Mouse (Mus musculus): Measurements from ENCODE around the gene Cd59a. TPM values are rescaled to one million over a fixed set of nuclear protein-coding genes. Genes with fewer than 3 reads are reported as not detected.
"Not testable (repeated sequence)": the region's sequence is repeated elsewhere in the genome, so short reads cannot be mapped to it uniquely, and the experiment has no call there.

The Cd59a gene
- polyA plus RNA-seq, 1 experiment from 2014 or later: 89.4 TPM

DNA sequence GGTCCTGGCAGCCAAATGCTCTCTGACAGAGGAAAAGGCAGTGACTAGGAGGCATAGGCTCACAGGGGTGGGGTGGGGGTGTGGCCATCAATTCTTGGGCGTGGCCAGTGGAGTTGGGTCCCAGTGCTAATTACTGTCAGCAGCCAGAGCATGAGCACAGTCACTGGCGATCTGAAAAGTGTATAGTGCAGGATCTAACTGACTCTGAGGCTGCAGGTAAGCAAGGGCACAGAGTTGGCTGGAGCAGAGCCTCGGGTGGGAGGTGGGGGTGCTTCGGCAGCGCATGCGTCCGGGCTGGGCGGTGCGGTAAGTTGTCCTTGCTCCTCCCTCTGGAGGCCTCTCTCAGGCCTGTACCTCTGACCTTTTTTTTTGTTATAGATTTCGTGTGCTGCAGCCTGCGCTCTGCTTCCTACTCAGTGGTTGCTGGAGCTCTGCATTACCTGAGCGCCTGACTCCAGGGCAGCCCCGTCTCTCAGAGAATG, 25.9 kb upstream of the Cd59a start, which contains the start of gene Cd59b:
TSS of gene Cd59b (plus strand) at position 146 of the 482 bp plus-strand sequence.
- Histone ChIP-seq H3K27ac (ENCODE audit: low read depth, low read length) (no peak within 1 kb of the TSS), H3K36me3 (ENCODE audit: control insufficient read depth, insufficient read depth, low read length) (no peaks in the 10 kb centered on the region), H3K4me3 (ENCODE audit: low read depth, low read length) (peak within 1 kb of the TSS; percentile 28), H3K27me3 (ENCODE audit: control insufficient read depth, insufficient read depth, low read length) (no peaks in the 10 kb centered on the region), H3K4me1 (ENCODE audit: control insufficient read depth, insufficient read depth, low read length) (0 out of 2 replicates have a peak, but pooled peaks cover 3% of the 10 kb centered on the region), H3K4me2 (peak within 1 kb of the TSS; percentile 64), H3K9me3 (replicated peaks; ENCODE audit: control insufficient read depth, low read length) (no peaks in the 10 kb centered on the region), H3K9ac (ENCODE audit: low read depth, low read length) (peak within 1 kb of the TSS; percentile 58; the same call in 1 of the 2 replicates)
- WGBS (ENCODE audit: insufficient replicate concordance): 9% methylated on average over 13 of the region's 13 CpGs
- peak; percentile 80 for ATAC-seq (replicated peaks; ENCODE audit: insufficient number of reproducible peaks, low FRiP score, low TSS enrichment)

DNA sequence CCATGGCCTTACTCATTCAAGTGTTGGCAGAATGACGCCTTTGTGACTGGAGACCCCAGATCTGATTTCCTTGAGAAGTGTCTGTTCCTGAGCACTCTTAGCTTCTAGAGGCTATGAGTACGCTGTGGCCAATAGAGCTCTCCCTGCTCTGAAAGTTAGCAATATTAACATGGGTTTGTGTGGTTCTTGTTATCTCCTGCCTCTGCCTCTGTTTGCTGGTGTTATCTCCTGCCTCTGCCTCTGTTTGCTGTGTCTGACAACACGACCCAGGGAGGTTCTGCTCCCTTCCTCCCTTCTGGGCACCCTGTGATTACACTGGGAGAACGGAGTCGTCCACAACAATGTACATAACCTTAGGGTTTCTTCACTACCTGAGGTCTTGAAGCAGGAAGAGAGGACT, 17.3 kb upstream of the Cd59a start:
- not testable (repeated sequence) for H3K9me3 ChIP-seq (replicated peaks; ENCODE audit: control insufficient read depth, low read length); H3K27me3 ChIP-seq (ENCODE audit: control insufficient read depth, insufficient read depth, low read length); H3K36me3 ChIP-seq (ENCODE audit: control insufficient read depth, insufficient read depth, low read length); H3K4me3 ChIP-seq (ENCODE audit: low read depth, low read length); H3K9ac ChIP-seq (ENCODE audit: low read depth, low read length); H3K27ac ChIP-seq (ENCODE audit: low read depth, low read length); H3K4me1 ChIP-seq (ENCODE audit: control insufficient read depth, insufficient read depth, low read length)
- 0 out of 2 replicates have a peak overlapping the region, but pooled peaks have one; percentile 12 for H3K4me2 ChIP-seq
- 38% methylated on average over 5 of the region's 5 CpGs for WGBS (ENCODE audit: insufficient replicate concordance)
- ATAC-seq (replicated peaks; ENCODE audit: insufficient number of reproducible peaks, low FRiP score, low TSS enrichment): peak; percentile 91

DNA sequence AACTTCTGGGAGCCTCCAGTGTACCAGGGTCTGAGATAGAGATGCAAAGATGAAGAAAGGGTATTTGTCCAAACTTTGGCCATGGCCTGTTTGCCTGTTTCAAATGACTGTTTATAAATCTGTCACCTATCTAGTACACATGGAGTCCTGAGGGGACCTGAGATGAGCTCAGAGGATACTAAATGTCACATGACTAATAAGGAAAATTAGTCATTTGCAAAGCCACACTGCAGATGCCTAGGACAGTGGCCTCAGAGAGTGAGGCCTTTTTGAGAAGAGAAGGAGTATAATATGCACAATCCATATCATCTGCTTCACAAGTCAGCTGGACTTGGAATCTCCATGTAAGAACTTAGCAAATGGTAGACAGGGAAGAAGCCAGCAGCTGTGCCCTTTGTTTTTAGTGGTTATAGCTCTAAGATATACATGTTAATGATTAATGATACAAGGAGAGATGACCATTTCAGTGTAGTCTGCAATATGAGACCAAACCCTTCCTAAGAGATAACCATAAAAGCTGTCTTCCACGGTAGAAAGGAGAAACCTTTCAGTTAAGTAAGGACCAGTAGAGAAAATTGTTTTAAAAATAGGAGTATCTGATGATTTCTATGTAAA, 14.1 kb upstream of the Cd59a start:
- not testable (repeated sequence) for H3K9me3 ChIP-seq (replicated peaks; ENCODE audit: control insufficient read depth, low read length); H3K9ac ChIP-seq (ENCODE audit: low read depth, low read length); H3K27ac ChIP-seq (ENCODE audit: low read depth, low read length); H3K4me1 ChIP-seq (ENCODE audit: control insufficient read depth, insufficient read depth, low read length); H3K27me3 ChIP-seq (ENCODE audit: control insufficient read depth, insufficient read depth, low read length); ATAC-seq (replicated peaks; ENCODE audit: insufficient number of reproducible peaks, low FRiP score, low TSS enrichment); H3K4me2 ChIP-seq; H3K4me3 ChIP-seq (ENCODE audit: low read depth, low read length); H3K36me3 ChIP-seq (ENCODE audit: control insufficient read depth, insufficient read depth, low read length)
- WGBS (ENCODE audit: insufficient replicate concordance): no CpG with 5 or more reads among the region's 1 CpGs

DNA sequence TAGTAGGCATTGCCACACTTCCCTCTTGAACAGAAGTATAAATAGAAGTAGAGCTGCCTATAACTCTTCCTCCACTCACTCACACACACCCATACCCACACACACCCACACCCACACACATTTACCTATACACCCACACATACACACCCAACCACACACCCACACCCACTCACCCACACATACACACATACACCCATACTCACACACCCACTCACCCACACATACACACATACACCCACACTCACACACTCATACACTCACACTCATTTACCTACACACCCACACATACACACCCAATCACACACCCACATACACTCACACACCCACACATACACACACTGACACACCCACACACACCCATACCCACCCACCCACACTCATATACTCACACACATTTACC, 13.1 kb upstream of the Cd59a start:
- Histone ChIP-seq H3K4me1 (ENCODE audit: control insufficient read depth, insufficient read depth, low read length) (no peaks in the 10 kb centered on the region), H3K27me3 (ENCODE audit: control insufficient read depth, insufficient read depth, low read length) (no peaks in the 10 kb centered on the region), H3K9ac (ENCODE audit: low read depth, low read length) (no peak overlapping the region), H3K9me3 (replicated peaks; ENCODE audit: control insufficient read depth, low read length) (no peaks in the 10 kb centered on the region), H3K36me3 (ENCODE audit: control insufficient read depth, insufficient read depth, low read length) (no peaks in the 10 kb centered on the region), H3K4me3 (ENCODE audit: low read depth, low read length) (no peak overlapping the region), H3K4me2 (no peak overlapping the region), H3K27ac (ENCODE audit: low read depth, low read length) (no peak overlapping the region)
- ATAC-seq (replicated peaks; ENCODE audit: insufficient number of reproducible peaks, low FRiP score, low TSS enrichment): no peak

DNA sequence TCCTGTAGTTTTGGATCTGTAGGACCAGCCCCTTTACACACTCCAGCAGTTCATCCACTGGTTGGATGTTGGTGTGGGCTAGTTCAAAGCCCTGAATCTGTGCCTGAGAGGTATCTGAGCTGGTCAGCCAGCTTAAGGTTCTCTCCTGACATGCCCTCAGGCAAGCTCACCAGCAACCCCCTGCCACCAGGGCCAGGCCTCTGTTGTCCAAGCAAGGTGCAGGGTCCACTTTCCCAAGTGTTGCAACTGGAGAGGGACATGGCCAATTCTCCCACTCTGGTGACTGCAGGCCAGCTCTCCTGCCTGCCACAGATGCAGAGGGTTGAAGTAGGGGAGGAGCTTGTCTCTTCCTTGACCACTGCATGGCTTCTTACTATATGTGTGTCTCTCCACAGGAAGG, 11.6 kb upstream of the Cd59a start:
- not testable (repeated sequence) for H3K4me1 ChIP-seq (ENCODE audit: control insufficient read depth, insufficient read depth, low read length); H3K9ac ChIP-seq (ENCODE audit: low read depth, low read length); H3K27ac ChIP-seq (ENCODE audit: low read depth, low read length); H3K9me3 ChIP-seq (replicated peaks; ENCODE audit: control insufficient read depth, low read length); H3K36me3 ChIP-seq (ENCODE audit: control insufficient read depth, insufficient read depth, low read length); H3K4me3 ChIP-seq (ENCODE audit: low read depth, low read length); H3K27me3 ChIP-seq (ENCODE audit: control insufficient read depth, insufficient read depth, low read length); H3K4me2 ChIP-seq; ATAC-seq (replicated peaks; ENCODE audit: insufficient number of reproducible peaks, low FRiP score, low TSS enrichment)

DNA sequence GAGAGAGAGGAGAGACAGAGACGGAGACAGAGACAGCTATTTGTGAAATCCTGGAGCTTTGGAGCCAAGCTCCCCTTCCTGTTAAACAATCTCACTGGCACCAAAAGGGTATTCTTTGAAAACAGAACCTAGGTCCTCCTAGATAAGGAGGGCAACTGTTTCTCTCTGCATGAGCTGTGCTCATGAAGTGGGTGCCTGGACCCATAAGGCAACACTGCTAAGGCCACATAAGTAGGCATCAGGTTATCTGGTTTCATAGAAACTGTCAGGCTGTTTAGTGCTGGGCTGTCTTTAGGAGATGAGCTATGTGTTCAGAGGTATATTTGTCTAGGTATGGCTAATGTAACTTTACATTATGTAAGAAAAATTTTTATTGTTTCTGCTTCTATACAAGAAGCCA, 8.0 kb upstream of the Cd59a start:
- not testable (repeated sequence) for H3K27me3 ChIP-seq (ENCODE audit: control insufficient read depth, insufficient read depth, low read length); H3K4me3 ChIP-seq (ENCODE audit: low read depth, low read length); H3K9ac ChIP-seq (ENCODE audit: low read depth, low read length); ATAC-seq (replicated peaks; ENCODE audit: insufficient number of reproducible peaks, low FRiP score, low TSS enrichment); H3K4me2 ChIP-seq; H3K27ac ChIP-seq (ENCODE audit: low read depth, low read length); H3K36me3 ChIP-seq (ENCODE audit: control insufficient read depth, insufficient read depth, low read length); H3K9me3 ChIP-seq (replicated peaks; ENCODE audit: control insufficient read depth, low read length); H3K4me1 ChIP-seq (ENCODE audit: control insufficient read depth, insufficient read depth, low read length)
- 82% methylated on average over 1 of the region's 1 CpGs for WGBS (ENCODE audit: insufficient replicate concordance)

DNA sequence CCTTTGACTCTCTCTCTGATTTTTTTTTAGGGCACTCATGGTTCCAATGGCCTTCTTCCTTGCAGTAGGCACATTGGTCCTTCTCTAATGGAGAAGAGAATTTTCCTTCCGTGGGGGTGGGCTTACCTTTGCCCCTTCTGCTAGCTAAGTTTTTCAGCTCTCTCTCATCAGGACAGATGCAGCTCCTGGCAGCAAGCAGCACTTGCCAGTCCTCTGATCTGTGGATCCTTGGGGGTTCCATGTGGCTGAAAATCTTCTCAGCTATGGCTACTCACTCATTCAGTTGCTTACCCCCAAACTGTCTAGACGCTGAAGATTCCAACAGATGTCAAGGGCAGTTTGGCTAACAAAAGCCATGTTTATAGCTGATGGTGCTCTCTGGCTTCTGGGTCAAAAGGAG, 2.3 kb upstream of the Cd59a start:
- Histone ChIP-seq H3K27ac (ENCODE audit: low read depth, low read length) (no peak overlapping the region), H3K9me3 (replicated peaks; ENCODE audit: control insufficient read depth, low read length) (no peaks in the 10 kb centered on the region), H3K4me3 (ENCODE audit: low read depth, low read length) (no peak overlapping the region), H3K4me1 (ENCODE audit: control insufficient read depth, insufficient read depth, low read length) (peaks cover 5% of the 10 kb centered on the region), H3K27me3 (ENCODE audit: control insufficient read depth, insufficient read depth, low read length) (no peaks in the 10 kb centered on the region), H3K9ac (ENCODE audit: low read depth, low read length) (no peak overlapping the region), H3K36me3 (ENCODE audit: control insufficient read depth, insufficient read depth, low read length) (no peaks in the 10 kb centered on the region), H3K4me2 (no peak overlapping the region)
- WGBS (ENCODE audit: insufficient replicate concordance): 75% methylated on average over 2 of the region's 2 CpGs
- no peak for ATAC-seq (replicated peaks; ENCODE audit: insufficient number of reproducible peaks, low FRiP score, low TSS enrichment)

DNA sequence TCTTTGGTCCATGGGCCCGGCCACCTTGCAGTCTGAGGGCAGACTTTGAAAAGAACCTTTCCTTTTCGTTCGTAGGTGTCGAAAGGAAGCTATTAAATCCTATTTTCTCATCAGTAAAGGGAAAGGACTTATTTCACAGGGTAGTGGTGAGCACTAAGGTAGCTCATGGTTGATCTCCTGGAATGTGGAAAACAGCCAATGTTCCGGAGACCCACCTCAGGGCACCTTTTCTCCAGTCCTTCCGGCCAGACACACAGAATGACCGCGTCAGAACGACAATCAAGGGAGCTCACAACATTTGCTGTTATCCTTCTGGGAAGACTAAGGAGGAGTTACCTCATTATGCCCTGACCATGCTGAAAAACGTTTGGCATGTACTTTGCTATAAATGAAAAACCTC, 655 bp downstream of the Cd59a start:
- H3K27ac ChIP-seq (ENCODE audit: low read depth, low read length): peak overlapping the region; percentile 89
- ATAC-seq (replicated peaks; ENCODE audit: insufficient number of reproducible peaks, low FRiP score, low TSS enrichment): no peak
- peak overlapping the region; percentile 62 for H3K4me2 ChIP-seq
- H3K4me3 ChIP-seq (ENCODE audit: low read depth, low read length): peak overlapping the region; percentile 64
- no peaks in the 10 kb centered on the region for H3K9me3 ChIP-seq (replicated peaks; ENCODE audit: control insufficient read depth, low read length)
- H3K27me3 ChIP-seq (ENCODE audit: control insufficient read depth, insufficient read depth, low read length): no peaks in the 10 kb centered on the region
- WGBS (ENCODE audit: insufficient replicate concordance): 28% methylated on average over 10 of the region's 10 CpGs
- H3K9ac ChIP-seq (ENCODE audit: low read depth, low read length): peak overlapping the region; percentile 67
- no peaks in the 10 kb centered on the region for H3K36me3 ChIP-seq (ENCODE audit: control insufficient read depth, insufficient read depth, low read length)
- peaks cover 15% of the 10 kb centered on the region for H3K4me1 ChIP-seq (ENCODE audit: control insufficient read depth, insufficient read depth, low read length)

DNA sequence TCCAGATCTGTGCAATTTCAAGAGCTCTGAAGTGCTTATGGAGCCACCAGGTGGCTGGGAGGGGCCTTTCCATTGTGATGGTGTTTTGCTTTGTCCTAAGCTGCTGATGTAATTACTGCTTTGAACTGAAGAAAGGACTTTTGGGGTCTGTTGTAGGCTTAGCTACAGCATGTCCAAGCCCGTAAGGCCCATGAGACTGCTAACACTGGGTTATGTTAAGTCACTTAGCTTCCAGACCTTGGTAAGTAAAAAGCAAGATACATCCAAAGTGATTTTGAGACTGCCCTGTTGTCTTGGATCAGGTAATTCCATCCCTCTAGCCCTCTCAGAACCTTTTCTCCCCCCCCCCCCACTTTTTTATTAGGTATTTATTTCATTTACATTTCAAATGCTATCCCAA, 1.2 kb downstream of the Cd59a start:
- H3K4me2 ChIP-seq: peak overlapping the region; percentile 62
- 0 out of 2 replicates have a peak overlapping the region, but pooled peaks have one; percentile 46 for H3K27ac ChIP-seq (ENCODE audit: low read depth, low read length)
- not testable (repeated sequence) for ATAC-seq (replicated peaks; ENCODE audit: insufficient number of reproducible peaks, low FRiP score, low TSS enrichment); H3K27me3 ChIP-seq (ENCODE audit: control insufficient read depth, insufficient read depth, low read length); H3K9ac ChIP-seq (ENCODE audit: low read depth, low read length); H3K36me3 ChIP-seq (ENCODE audit: control insufficient read depth, insufficient read depth, low read length); H3K9me3 ChIP-seq (replicated peaks; ENCODE audit: control insufficient read depth, low read length)
- H3K4me3 ChIP-seq (ENCODE audit: low read depth, low read length): peak overlapping the region; percentile 64
- 40% methylated on average over 1 of the region's 1 CpGs for WGBS (ENCODE audit: insufficient replicate concordance)
- H3K4me1 ChIP-seq (ENCODE audit: control insufficient read depth, insufficient read depth, low read length): peaks cover 15% of the 10 kb centered on the region
